Mouse (Mus musculus) stomach, embryonic 16.5 days (tissue): ENCODE measurements around the gene Acox1. TPM values are rescaled to one million over a fixed set of nuclear protein-coding genes. Genes with fewer than 3 reads are reported as not detected.

Source experiments
- ATAC-seq: fragments of 200-750 bp; cut with Nextera tagmentation; 2 replicates; pipeline ENCODE4 v1.8.0; 2017; ENCODE audit warnings: moderate number of reproducible peaks, moderate TSS enrichment; ENCODE audit not compliant: insufficient read depth, low FRiP score
- H3K27ac ChIP-seq: fragments of 300-500 bp; sonication (generic); 2 replicates; pipeline ENCODE4 v1.5.1; 2014; ENCODE audit warnings: low read length
- H3K27me3 ChIP-seq: fragments of 300-500 bp; sonication (generic); 2 replicates; pipeline ENCODE4 v1.6.1; 2014; ENCODE audit warnings: low read length, control low read depth, mixed read lengths; ENCODE audit not compliant: control insufficient read depth, insufficient read depth
- H3K36me3 ChIP-seq: fragments of 300-500 bp; sonication (generic); 2 replicates; pipeline ENCODE4 v1.6.1; 2014; ENCODE audit warnings: low read length; ENCODE audit not compliant: control insufficient read depth, insufficient read depth
- H3K4me1 ChIP-seq: fragments of 300-500 bp; sonication (generic); 2 replicates; pipeline ENCODE4 v1.6.1; 2014; ENCODE audit warnings: low read length, control low read depth, mixed read lengths; ENCODE audit not compliant: control insufficient read depth, insufficient read depth
- H3K4me2 ChIP-seq: fragments of 300-500 bp; sonication (generic); 2 replicates; pipeline ENCODE4 v1.6.1; 2014; ENCODE audit warnings: low read depth, low read length, mixed read lengths
- H3K4me3 ChIP-seq: fragments of 300-500 bp; sonication (generic); replicated peaks from 2 replicates; pipeline ENCODE4 v1.5.1; 2014; ENCODE audit warnings: mild to moderate bottlenecking, low read length
- H3K9ac ChIP-seq: fragments of 300-500 bp; sonication (generic); 2 replicates; pipeline ENCODE4 v1.6.1; 2014; ENCODE audit warnings: low read length
- H3K9me3 ChIP-seq: fragments of 300-500 bp; sonication (generic); replicated peaks from 2 replicates; pipeline ENCODE4 v1.6.1; 2016; ENCODE audit warnings: low read length, control low read depth; ENCODE audit not compliant: control insufficient read depth
- WGBS: fragments of 180-500 bp; shearing (Covaris S2); extraction: QIAGEN DNeasy Blood & Tissue Kit; methylation state at CpG from one replicate; pipeline ENCODE4 v1.1.7; 2014; 5-methylcytosine and 5-hydroxymethylcytosine counted together
- polyA plus RNA-seq: library from polyadenylated mRNA; unstranded; fragments of >200 nt; fragmentation: Nextera tagmentation; extraction: Ambion mirVana; gene quantifications from 2 replicates; pipeline ENCODE4 v1.2.1, GENCODE M21; 2015

The Acox1 gene
- polyA plus RNA-seq, 1 experiment from 2014 or later: 50.8 TPM

GRCm38 (mm10) chr11:116232427-116232826 is 33.6 kb upstream of the Acox1 start:
- H3K4me3 ChIP-seq: no peak overlapping the region
- H3K9ac ChIP-seq: peak overlapping the region; percentile 38; the same call in 1 of the 2 replicates
- WGBS: 30% methylated on average over 17 of the region's 17 CpGs
- no peaks in the 10 kb centered on the region for H3K36me3 ChIP-seq
- ATAC-seq: no peak
- H3K27ac ChIP-seq: no peak overlapping the region
- no peaks in the 10 kb centered on the region for H3K9me3 ChIP-seq
- peaks cover 10% of the 10 kb centered on the region for H3K4me1 ChIP-seq
- no peaks in the 10 kb centered on the region for H3K27me3 ChIP-seq
- no peak overlapping the region for H3K4me2 ChIP-seq

DNA sequence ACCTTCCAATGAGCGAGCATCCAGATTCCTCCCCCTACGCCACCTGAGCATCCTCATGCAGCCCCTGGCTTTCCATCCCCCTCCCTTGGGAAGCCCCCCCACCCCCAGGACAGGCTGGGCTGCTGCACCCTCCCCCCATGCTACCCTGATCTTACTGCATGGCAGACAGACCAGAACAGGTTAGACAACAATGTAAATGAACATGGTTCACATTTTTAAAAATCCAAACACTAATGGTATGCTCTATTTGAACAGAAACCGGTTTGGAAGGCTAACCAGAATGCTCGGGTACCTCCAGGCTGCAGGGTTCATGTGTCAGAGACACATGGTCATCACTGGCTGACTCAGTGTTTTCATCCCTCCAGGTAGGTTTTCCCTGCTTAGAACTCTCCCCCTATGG is 29.9 kb upstream of the Acox1 start:
- peaks cover 10% of the 10 kb centered on the region; the same call in 1 of the 2 replicates for H3K4me1 ChIP-seq
- H3K4me2 ChIP-seq: no peak overlapping the region
- 0 out of 2 replicates have a peak, but pooled peaks cover 3% of the 10 kb centered on the region for H3K27me3 ChIP-seq
- no peak overlapping the region for H3K4me3 ChIP-seq
- H3K9me3 ChIP-seq: no peaks in the 10 kb centered on the region
- WGBS: 56% methylated on average over 4 of the region's 4 CpGs
- H3K36me3 ChIP-seq: no peaks in the 10 kb centered on the region; the same call in 1 of the 2 replicates
- no peak; the same call in 1 of the 2 replicates for ATAC-seq
- no peak overlapping the region for H3K9ac ChIP-seq
- H3K27ac ChIP-seq: peak overlapping the region; percentile 44

DNA sequence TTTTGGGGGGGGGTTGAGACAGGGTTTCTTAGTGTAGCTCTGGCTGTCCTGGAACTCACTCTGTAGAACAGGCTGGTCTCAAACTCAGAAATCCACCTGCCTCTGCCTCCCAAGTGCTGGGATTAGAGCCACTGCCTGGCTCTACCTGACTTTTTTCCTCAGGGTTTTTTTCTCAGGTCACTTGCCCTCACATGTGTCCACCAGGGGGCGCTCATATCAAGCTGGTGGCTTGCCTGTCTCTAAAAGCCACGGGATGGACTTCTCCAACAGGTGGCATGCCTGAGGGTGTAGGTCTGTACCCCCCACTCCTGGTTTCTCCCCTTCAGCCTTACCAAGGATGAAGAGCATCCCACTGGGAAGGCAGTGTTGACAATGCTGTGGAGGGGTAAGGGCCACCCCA is 27.6 kb upstream of the Acox1 start:
- H3K9ac ChIP-seq: no peak overlapping the region
- no peaks in the 10 kb centered on the region; the same call in 1 of the 2 replicates for H3K36me3 ChIP-seq
- peaks cover 11% of the 10 kb centered on the region for H3K27me3 ChIP-seq
- no peak overlapping the region for H3K4me3 ChIP-seq
- no peak overlapping the region for H3K27ac ChIP-seq
- H3K9me3 ChIP-seq: no peaks in the 10 kb centered on the region
- H3K4me2 ChIP-seq: no peak overlapping the region
- ATAC-seq: no peak
- WGBS: 2% methylated on average over 2 of the region's 2 CpGs
- peaks cover 10% of the 10 kb centered on the region for H3K4me1 ChIP-seq

DNA sequence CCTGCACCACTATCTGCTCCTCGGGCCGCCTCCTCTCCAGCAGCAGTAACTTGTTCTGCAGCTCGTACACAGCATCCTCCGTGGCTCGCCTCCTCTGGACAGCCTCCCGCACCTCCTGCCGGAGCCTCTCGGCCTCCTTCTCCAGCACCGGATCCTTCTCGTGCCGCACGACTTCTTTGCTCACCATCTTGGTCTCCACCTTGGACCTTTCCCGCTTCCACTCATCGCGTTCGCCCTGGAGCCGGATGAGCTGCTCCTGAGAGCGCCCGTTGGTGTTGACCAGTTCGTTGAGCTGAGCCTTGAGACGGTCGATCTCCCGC is 23.9 kb upstream of the Acox1 start:
- Histone ChIP-seq H3K27me3 (peaks cover 11% of the 10 kb centered on the region), H3K27ac (no peak overlapping the region), H3K9me3 (no peaks in the 10 kb centered on the region), H3K9ac (peak overlapping the region; percentile 60), H3K36me3 (no peaks in the 10 kb centered on the region; the same call in 1 of the 2 replicates), H3K4me2 (peak overlapping the region; percentile 48), H3K4me3 (peak overlapping the region; percentile 40), H3K4me1 (peaks cover 19% of the 10 kb centered on the region)
- no peak for ATAC-seq
- 28% methylated on average over 23 of the region's 23 CpGs for WGBS

DNA sequence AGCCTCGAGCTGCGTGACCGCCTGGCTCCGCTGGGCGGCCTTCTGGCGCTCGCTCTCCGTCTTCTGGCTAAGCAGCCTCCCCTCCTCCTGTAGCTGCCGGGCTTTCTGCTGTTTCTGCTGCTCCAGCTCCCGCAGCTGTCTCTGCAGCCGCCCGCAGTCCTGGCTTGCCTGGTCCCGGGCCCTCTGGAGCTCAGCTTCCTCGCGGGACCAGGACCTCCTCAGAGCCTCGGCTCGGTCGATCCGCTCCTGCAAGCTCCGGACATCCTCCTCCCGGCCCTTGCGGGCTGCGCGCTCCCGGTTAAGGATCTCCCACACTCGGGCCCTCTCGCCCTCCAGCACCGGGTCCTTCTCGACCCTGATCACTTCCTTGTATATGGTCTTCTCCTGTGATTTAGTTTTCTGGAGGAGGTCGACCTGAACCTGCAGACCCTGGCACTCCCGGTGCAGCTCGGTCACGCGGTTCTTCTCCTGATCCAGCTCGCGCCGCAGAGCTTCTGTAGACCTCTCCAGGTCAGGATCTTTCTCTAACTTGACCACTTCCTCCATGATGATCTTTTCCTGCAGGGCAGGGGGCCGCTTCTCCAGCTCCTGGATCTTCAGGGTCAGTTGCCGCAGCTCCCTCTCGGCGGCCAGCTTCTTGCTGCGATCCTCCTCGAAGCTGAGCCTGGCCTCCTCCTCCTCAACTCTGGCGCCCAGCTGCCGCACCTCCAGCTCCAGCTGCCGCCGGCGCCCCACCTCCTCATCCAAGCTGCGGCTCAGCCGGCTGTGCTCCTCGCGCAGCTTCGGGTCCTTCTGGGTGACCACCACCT is 23.3 kb upstream of the Acox1 start:
- Histone ChIP-seq H3K4me2 (peak overlapping the region; percentile 48), H3K9me3 (no peaks in the 10 kb centered on the region), H3K36me3 (no peaks in the 10 kb centered on the region; the same call in 1 of the 2 replicates), H3K4me3 (peak overlapping the region; percentile 40), H3K4me1 (peaks cover 18% of the 10 kb centered on the region), H3K9ac (peak overlapping the region; percentile 60), H3K27me3 (peaks cover 11% of the 10 kb centered on the region), H3K27ac (no peak overlapping the region)
- no peak for ATAC-seq
- WGBS: 20% methylated on average over 53 of the region's 53 CpGs

- ATAC-seq: no peak
- Histone ChIP-seq H3K9ac (peak overlapping the region; percentile 4; the same call in 1 of the 2 replicates), H3K27me3 (peaks cover 11% of the 10 kb centered on the region), H3K4me3 (no peak overlapping the region), H3K4me1 (peaks cover 22% of the 10 kb centered on the region), H3K27ac (peak overlapping the region; percentile 92), H3K36me3 (no peaks in the 10 kb centered on the region; the same call in 1 of the 2 replicates), H3K4me2 (no peak overlapping the region), H3K9me3 (no peaks in the 10 kb centered on the region)
- WGBS: 24% methylated on average over 4 of the region's 4 CpGs
Observed at GRCm38 (mm10) chr11:116219885-116220284, 21.0 kb upstream of the Acox1 start.

GRCm38 (mm10) chr11:116218737-116219400 is 20.0 kb upstream of the Acox1 start:
- Histone ChIP-seq H3K27ac (peak overlapping the region; percentile 92), H3K4me3 (no peak overlapping the region), H3K9ac (peak overlapping the region; percentile 12; the same call in 1 of the 2 replicates), H3K4me1 (peaks cover 22% of the 10 kb centered on the region), H3K27me3 (peaks cover 10% of the 10 kb centered on the region), H3K4me2 (0 out of 2 replicates have a peak overlapping the region, but pooled peaks have one; percentile 4), H3K36me3 (no peaks in the 10 kb centered on the region), H3K9me3 (no peaks in the 10 kb centered on the region)
- 33% methylated on average over 7 of the region's 7 CpGs for WGBS
- ATAC-seq: peak; percentile 89

- no peaks in the 10 kb centered on the region for H3K36me3 ChIP-seq
- H3K4me2 ChIP-seq: no peak overlapping the region
- peaks cover 22% of the 10 kb centered on the region for H3K4me1 ChIP-seq
- H3K27ac ChIP-seq: peak overlapping the region; percentile 92
- no peak overlapping the region for H3K4me3 ChIP-seq
- no peaks in the 10 kb centered on the region for H3K9me3 ChIP-seq
- 66% methylated on average over 2 of the region's 2 CpGs for WGBS
- 0 out of 2 replicates have a peak overlapping the region, but pooled peaks have one; percentile 12 for H3K9ac ChIP-seq
- no peak for ATAC-seq
- peaks cover 4% of the 10 kb centered on the region for H3K27me3 ChIP-seq
Observed at GRCm38 (mm10) chr11:116218263-116218662, 19.4 kb upstream of the Acox1 start.

DNA sequence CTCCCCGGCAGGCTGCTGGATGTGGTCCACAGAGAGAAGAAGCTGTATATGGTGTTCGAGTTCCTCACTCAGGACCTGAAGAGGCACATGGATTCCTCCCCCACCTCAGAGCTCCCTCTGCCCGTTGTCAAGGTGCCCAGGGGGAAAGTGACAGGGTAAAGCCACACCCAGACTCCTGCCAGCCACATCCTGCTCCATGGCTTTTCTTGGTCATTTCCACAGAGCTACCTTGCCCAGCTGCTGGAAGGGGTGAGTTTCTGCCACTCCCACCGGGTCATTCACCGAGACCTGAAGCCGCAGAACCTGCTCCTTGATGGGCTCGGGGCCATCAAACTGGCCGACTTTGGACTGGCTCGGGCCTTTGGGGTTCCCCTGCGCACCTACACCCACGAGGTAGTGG is 17.7 kb upstream of the Acox1 start:
- peaks cover 26% of the 10 kb centered on the region for H3K4me1 ChIP-seq
- H3K27ac ChIP-seq: peak overlapping the region; percentile 36
- no peak overlapping the region for H3K4me3 ChIP-seq
- H3K9me3 ChIP-seq: no peaks in the 10 kb centered on the region
- WGBS: 63% methylated on average over 11 of the region's 11 CpGs
- H3K27me3 ChIP-seq: no peaks in the 10 kb centered on the region
- no peak for ATAC-seq
- H3K9ac ChIP-seq: 0 out of 2 replicates have a peak overlapping the region, but pooled peaks have one; percentile 37
- no peak overlapping the region for H3K4me2 ChIP-seq
- H3K36me3 ChIP-seq: no peaks in the 10 kb centered on the region; the same call in 1 of the 2 replicates
